Mouse (Mus musculus): ENCODE results near the gene Dazap2.
A peak's percentile ranks its signal among the peaks of the same experiment; 100 is the strongest.

The Dazap2 gene

DNA sequence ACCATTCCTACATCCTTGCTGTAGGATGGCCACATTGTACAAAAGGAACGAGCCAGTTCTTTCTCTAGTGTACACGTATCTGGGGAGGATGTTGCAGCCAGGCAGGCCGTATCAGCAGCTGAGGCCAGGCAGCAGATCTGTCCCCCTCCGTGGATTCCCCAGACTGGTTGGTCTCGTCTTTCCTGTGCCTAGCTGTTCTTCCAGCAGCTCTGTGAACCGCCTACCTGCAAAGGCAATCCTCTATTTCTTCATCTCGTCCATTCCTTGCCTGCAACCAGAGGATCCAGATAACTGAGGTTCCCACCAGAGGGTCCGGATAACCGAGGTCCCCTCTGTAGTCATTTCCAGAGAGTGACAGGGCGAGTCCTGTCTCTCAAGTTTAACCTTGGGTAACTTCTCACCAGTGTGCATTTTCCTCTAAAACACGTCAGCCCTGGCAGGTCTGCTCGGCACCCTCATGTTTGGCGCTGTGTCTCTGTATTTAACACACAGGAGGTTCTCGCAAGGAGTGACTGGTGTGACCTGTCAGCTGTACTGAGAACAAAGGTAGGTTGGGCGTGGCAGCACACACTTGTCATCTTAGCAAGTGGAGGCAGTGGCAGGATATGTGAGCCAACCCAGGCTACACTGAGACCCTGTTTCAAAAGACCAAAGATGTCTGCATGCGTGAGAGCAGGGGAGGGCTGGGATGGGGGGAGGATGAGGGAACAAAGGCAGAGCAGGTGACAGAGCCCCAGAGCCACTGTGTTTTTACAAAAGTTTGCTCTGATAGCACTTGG is 25.0 kb downstream of the Dazap2 start:
- no peak for DNase-seq

DNA sequence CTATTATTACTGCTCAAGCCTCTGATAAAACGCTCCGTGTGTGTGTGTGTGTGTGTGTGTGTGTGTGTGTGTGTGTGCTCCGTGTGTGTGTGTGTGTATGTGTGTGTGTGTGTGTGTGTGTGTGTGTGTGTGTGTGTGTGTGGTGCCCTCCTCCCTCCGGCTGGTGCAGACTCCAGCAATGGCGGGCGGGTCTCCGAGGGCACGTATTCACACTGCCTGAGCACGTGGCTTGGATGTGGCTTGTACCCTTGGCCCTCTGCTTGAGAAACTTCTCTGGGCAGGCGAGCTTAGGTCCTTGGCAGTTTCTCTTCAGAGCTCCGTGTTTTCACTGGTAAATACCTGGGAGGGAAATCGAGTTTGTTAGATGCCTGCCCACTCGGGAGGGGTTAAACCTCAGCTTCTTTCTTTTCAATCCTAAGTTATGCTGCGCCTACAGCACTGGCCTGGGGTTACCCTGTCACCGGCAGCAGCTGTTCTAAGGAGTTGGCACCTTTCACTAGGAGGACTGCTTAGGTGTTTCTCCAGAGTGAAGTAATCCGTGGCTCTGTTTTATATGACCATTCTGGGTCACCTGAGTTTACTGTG is 26.2 kb downstream of the Dazap2 start:
- no peak for DNase-seq

DNA sequence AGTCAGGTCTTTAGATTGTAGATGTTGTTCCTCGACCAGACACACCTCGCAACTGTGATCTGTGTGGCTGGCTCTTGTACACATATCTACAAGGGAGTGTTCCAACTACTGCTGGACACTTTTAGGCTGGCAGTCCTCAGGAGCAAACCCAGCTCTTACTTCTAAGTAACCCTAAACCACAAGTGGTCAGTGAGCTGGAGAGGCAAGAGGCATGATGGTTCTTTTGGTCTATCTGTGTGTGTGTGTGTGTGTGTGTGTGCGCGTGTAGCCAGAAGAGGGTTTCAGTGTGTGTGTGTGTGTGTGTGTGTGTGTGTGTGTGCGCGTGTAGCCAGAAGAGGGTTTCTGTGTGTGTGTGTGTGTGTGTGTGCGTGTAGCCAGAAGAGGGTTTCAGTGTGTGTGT is 27.3 kb downstream of the Dazap2 start:
- no peak for DNase-seq

DNA sequence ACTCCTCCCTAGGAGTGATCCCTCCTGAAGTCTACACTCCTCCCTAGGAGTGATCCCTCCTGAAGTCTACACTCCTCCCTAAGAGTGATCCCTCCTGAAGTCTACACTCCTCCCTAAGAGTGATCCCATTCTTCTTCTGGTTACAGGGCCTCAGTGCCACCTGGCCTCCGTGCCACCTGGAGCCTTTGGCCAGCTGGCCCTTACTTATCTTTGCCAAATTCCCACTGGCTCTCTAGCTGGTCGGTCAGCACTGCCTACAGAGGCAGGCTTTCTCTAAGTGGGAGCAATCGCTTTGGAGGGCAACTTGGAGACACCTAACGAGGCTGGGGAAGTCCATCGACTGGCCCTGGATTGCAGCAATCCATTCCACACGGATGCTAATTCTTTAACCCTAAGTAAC is 31.0 kb downstream of the Dazap2 start:
- DNase-seq: no peak

DNA sequence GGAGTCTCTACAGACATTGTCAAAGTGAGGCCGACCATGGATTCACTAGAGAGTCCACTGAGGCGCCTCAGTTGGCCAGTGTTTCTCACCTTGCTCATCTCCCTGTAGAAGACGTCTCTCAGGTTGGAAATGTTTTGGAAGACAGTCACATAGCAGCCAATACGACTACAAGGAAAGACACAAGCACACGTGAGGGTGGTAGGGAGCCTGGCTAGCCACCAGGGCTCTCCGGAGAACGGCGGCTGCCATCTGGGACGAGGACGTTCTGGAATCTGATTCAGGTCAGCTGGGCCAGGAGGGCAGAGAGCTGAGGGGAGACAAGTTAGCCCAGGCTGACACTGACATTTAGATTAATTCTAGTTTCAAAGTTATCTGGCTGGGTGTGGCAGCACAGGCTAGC is 35.0 kb downstream of the Dazap2 start:
- DNase-seq: no peak

DNA sequence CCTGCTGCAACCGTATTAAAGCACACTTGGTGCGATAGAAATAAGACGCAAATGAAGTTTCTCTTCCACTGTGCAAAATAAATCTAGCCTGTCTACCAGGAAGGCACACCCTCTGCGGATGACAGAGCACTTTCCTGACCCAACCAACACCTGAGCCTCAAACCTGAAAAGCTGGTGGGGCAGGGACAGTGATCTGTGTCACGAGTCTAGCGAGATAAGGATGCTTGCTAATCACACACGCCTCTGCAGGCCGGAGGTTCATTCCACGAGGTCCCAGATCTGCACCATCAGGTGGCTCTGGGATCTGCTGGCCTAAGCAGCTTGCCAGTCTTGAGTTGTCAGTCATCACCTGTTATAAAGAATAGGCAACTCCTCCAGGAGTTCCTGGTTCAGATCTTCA is 36.5 kb downstream of the Dazap2 start:
- no peak for DNase-seq

DNA sequence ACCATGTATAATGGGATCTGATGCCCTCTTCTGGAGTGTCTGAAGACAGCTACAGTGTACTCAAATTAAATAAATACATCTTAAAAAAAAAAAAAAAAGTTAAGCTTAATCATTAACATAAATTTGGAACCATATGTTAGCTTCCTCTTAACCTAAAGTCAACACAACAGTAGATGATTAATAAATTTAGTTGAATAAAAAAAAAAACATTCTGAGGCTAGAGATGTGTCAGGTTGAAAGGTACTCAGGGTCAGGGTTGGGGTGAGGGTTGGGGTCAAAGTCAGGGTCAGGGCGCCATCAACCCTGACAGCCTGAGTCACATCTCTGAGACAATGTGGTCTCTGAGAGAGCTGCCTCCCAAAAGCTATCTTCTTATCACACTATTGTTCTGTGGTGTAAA is 39.1 kb downstream of the Dazap2 start:
- DNase-seq: no peak

DNA sequence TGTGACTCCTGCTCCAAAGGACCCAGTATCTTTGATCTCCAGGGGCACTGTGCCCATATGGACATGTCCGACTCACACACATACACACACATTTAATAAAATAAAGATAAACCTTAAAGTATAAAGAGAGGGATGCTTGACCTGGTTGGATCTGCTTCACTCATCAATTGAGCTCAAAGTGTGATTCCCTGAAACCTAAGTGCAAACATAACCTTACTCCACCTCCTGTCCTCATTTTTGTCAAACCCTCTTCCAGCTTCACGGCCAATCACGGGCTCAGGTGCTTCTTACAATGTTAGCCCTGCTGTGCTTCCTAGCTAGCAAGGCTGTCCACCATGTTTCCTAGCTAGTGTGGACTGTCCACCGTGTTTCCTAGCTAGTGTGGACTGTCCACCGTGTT is 40.1 kb downstream of the Dazap2 start:
- DNase-seq: no peak

DNA sequence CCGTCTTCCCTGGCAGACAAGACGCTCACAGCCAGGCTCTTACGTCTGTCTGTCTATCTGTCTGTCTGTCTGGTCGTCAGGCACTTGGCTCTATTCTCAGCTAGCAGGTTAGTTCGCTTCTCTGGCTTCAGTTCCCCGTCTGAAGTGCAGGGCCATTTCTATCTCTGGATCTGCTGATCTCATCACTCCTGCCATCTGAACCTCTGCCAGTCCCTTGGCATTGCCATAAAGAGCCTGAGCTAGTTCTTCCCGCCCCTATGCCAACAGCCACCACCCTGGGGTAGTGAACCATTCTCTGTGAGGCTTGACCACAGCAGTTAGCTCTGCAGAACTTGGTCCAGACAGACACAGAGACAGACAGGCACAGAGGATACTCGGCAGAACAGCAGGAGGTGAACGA is 45.2 kb downstream of the Dazap2 start:
- peak; percentile 75 for DNase-seq

DNA sequence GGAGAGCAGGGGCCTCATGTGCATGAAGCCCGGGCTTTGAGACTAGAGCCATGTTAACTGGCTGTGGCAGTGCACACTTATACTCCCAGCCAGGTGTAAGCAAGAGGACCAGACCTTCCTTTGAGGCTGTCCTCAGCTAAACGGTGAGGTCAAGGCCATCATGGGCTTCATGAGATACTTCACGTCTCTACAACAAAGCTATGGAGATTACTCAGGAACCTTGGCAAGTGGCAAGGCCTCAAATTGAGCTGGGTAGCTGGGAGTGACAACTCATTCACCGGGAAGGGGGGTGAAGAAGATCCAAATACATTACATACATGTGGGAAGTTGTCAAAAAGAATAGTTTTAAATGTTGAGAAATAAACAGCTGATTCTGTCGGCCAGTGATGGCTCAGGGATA is 45.7 kb downstream of the Dazap2 start:
- no peak for DNase-seq

DNA sequence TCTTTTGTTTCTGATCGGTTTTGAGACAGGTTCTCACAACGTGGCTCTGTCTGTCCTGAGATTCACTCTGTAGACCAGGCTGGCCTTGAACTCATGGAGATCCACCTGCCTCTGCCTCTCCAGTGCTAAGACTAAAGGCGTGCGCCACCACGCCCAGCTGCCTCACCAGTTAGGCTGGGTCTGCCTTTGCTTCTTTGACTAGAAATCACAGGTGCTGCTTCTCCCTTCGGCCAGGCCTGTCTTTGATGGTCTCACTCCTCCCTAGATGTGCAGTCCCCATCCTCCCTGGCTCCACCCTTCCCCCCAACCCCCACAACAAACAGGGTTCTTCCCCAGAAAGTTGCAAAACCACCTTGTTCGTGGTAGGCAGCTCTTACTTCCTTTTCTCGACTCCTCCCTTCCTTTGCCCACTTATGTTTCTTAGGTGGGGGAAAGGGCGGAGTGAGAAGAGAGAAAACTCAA is 49.7 kb downstream of the Dazap2 start:
- no peak for DNase-seq

DNA sequence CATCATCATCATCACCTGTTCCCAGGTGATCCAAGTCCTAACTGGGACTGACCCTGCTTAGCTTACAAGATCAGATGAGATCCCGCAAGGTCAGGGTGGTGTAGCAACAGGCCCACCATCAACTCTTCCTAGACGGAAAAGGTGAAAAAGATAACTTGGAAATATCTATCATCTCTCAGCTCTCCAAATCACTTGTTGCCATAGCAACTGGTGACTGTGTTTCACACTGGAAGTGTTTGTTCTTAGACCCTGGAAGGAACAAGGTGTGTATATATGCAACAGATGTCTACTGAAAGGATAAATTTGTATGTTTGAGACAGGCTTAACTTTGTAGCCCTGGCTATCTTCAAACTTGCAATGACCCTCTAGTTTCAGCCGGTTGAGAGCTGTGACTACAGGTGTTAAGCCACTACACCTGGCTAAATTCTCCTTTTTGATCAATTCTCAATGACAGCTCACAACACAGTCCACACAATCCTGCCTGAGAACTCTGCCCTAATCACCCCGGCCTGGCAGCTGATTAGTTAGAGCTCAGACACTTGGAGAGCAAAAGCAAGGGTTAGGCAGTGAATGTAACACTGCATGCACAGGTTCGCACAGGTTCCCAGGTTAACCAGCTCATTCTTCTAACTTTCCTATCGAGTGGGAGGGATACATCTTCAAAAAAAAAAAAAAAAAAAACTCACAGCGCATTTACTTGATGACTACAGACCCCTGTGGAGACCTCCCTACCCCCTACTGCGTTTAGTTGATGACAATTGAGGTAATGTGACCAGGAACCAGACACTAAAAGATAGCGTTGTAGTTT is 50.5 kb downstream of the Dazap2 start:
- DNase-seq: no peak

DNA sequence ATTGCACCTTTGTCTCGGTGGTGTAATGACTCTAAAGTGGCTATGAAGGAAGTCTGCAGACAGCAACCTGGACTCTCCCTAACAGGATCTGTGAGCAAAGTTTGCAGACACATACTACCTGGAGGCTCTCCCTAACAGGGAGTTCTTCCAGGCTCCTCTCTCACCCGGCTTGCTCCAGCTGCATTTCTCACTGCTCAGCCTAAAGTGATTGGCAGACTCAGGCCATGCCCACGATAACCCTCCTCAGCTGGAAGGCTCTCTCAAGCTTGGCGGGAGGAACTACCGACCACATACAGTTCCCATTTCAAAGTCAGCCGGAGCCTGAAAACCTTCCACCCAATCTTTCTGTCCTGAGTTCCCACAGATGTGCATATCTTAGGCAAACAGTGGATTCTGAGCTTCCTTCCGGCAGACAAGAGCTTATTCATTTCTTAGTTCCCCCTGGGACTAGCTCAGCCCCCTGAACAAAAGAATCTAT is 51.1 kb downstream of the Dazap2 start:
- DNase-seq: no peak

DNA sequence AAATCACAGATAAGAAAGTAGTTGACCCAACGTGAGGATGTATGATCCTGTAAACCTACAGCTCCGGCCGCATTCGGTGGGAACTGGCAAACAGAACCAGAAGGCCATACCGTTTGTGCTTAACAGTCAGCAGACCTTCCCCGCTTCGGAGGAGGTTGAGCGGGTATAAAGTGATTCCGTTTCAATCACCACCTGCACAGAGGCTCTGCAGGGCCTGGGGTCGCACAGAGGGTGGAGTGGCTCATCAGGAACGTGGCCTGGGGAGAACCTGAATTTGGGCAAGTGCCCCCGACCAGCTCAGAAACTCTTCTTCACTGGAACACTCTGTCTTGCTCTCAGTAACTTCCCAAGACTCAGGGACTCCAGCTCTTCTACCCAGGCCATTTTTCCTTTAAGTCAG is 51.7 kb downstream of the Dazap2 start:
- no peak for DNase-seq

DNA sequence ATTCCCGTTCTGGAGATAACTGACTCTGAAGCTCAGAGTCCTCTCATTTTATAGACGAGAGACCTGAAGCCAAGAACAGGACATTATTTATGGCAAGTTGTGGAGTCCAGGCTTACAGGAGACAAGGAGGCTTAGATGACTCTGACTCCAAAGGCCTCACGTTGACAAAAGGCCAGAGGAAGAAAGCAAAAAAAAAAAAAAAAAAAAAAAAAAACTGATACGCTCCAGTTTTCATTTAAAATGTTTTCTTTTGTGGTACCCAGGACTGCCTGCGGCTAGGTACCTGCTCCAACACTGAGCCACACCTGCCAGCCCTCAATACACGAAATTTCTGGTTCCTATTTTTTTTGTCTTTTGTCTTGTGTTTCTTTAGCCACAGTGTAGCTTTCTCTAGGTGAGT is 52.3 kb downstream of the Dazap2 start:
- DNase-seq: no peak

DNA sequence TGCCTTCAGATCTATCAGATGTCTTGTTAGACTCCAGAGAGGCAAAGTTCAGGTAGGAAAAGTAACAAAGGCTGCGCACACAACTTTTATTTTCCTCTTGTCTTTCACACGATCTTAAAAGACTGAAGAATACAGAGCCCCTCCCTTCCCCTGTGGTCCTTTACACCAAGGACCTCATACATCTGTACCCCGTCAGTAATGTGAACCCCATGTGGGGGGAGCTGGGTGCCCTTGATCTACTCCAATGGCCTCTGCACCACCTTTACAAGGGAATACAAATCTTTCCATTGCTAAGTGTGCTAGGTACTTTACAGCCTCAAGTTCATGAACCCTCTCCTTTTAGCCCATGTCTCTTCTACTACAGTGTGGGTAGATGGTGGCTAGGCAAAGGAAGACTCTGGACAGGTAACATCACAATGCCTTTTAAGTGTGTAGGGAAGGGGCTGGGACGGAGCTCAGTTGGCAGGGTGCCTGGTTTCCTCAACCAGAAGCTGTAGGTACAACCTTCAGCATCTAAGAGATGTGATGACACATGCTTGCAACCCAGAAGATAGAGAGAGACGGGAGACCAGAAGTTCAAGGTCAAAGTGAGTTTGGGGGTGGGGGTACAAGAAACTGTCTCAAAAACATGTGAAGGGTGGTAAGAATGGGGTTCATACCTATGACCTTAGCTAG is 52.9 kb downstream of the Dazap2 start:
- DNase-seq: no peak

DNA sequence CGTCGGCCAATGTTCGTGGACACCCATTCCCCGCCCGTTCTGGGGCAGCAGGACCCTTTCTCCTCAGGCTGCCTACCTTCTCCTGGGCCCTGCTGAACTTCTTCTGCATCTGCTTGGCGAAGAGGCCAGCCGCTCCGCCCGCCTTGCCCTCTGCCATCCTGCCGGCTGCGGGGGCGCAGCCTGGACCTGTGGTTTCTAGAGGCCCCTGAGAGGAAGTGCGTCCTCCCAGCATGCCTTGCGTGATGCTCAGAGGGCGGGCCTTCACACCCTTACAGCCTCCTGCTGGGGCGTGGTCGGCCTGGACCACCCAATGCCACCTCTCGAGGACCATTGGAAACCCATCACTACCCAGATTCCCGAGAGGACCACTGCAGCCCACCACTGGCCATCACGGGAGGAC is 54.2 kb downstream of the Dazap2 start, which contains the start of gene Bin2:
TSS of gene Bin2 (minus strand) at position 217 of the 400 bp plus-strand sequence.
- peak; percentile 28 for DNase-seq

DNA sequence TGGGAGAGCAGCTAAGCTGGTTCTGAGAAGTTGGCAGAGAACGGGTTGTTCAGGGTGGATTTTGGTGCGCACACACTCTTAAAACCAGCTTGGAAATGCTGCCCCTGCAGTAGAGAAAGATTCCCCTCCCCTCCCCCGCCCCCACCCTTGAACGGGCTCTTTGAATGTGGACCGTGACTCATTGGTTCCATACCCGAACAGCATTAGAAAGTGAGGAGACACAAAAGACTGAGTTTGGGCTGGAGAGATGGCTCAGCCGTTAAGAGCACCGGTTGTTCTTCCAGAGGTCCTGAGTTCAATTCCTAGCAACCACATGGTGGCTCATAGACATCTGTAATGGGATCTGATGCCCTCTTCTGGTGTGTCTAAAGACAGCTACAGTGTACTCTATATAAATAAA is 54.9 kb downstream of the Dazap2 start:
- no peak for DNase-seq

Data from kidney, adult 9 months (tissue).